Mouse (Mus musculus): ENCODE measurements at regions not wholly inside any gene's neighbourhood (a gene's known extent, or its start where the extent isn't known, plus 50 kb on each side); places are given as distances from the start of the nearest gene placed in this dataset.

- TF ChIP-seq CTCF (IDR thresholded peaks at IDR 0.05; ENCODE audit: control insufficient read depth, insufficient read depth, low read length) (no peak), POLR2A (IDR thresholded peaks at IDR 0.05; ENCODE audit: borderline replicate concordance, control insufficient read depth, low read depth, low read length) (no peak)
Measured at GRCm38 (mm10) chr4:89043982-89044381, 92.9 kb upstream of the Mtap start.
